Mouse (Mus musculus): ENCODE measurements at regions not wholly inside any gene's neighbourhood (a gene's known extent, or its start where the extent isn't known, plus 50 kb on each side); places are given as distances from the start of the nearest gene placed in this dataset.

- Histone ChIP-seq H3K4me1 (ENCODE audit: control insufficient read depth, insufficient read depth, insufficient read length) (no peaks in the 10 kb centered on the region), H3K36me3 (ENCODE audit: control insufficient read depth, insufficient read depth, low read length) (no peaks in the 10 kb centered on the region), H3K27ac (ENCODE audit: insufficient read depth, low read length) (no peak overlapping the region), H3K27me3 (ENCODE audit: control insufficient read depth, insufficient read depth, low read length) (no peaks in the 10 kb centered on the region), H3K4me3 (ENCODE audit: extremely low read depth, insufficient read depth, insufficient read length) (no peak overlapping the region)
- TF ChIP-seq CTCF (IDR thresholded peaks at IDR 0.05; ENCODE audit: extremely low read depth, insufficient read depth, insufficient read length, insufficient replicate concordance), result no peak
- no peak for TF ChIP-seq POLR2A (IDR thresholded peaks at IDR 0.05; ENCODE audit: low read depth, low read length)
- DNase-seq (ENCODE audit: low read depth in 1 of 2, low spot score in 2 of 2), result no peak
- WGBS, result 80% methylated on average over 5 of the region's 5 CpGs
Observed at GRCm38 (mm10) chr2:79537126-79537875, 80.7 kb upstream of the Cerkl start.

- no peak overlapping the region for H3K27ac ChIP-seq (ENCODE audit: insufficient read depth, low read length)
- 30% methylated on average over 8 of the region's 8 CpGs for WGBS
- H3K36me3 ChIP-seq (ENCODE audit: control insufficient read depth, insufficient read depth, low read length), result no peaks in the 10 kb centered on the region
- DNase-seq (ENCODE audit: low read depth in 1 of 2, low spot score in 2 of 2), result no peak
- H3K4me3 ChIP-seq (ENCODE audit: extremely low read depth, insufficient read depth, insufficient read length), result no peak overlapping the region
- no peaks in the 10 kb centered on the region for H3K27me3 ChIP-seq (ENCODE audit: control insufficient read depth, insufficient read depth, low read length)
- H3K4me1 ChIP-seq (ENCODE audit: control insufficient read depth, insufficient read depth, insufficient read length), result no peaks in the 10 kb centered on the region
- TF ChIP-seq POLR2A (IDR thresholded peaks at IDR 0.05; ENCODE audit: low read depth, low read length), result no peak
- no peak for TF ChIP-seq CTCF (IDR thresholded peaks at IDR 0.05; ENCODE audit: extremely low read depth, insufficient read depth, insufficient read length, insufficient replicate concordance)
Observed at GRCm38 (mm10) chr2:79540384-79540783, 83.8 kb upstream of the Cerkl start.

DNA sequence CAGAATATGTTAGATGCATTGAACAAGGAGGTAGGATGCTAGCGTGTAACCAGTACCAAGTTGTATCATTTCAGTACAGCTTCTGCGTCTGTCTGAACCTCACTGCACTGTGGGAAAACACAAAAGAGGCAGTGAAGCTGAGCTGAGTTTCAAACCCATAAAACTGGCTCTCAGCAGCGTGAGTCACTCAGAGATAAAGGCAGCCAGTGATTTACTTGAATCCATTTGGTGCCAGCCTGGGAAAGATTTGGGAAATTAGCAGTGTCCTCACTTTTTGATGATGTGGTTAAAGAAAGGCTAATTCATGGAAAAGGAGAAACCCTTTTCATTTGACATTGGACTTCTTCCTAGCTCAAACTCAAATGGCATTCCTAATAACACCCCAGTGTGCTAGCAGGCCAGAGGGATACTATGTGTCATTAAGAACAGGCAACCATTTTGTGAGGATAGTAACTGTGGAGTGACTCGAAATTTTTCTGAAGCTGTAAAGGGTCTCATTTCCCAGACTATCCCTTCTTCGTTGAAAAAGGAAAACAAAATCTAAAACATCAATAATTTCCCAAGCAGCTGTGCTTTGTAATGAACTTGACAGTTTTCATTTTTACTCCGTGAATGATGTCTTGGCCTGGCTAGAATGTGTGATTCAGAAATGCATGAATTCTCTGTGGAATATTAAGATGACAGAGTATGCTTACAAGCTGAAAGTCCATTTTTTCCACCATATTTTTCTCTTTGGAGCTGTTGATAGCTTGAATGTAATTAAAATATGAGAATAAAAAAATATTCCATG is 85.8 kb upstream of the Cerkl start:
- H3K36me3 ChIP-seq (ENCODE audit: control insufficient read depth, insufficient read depth, low read length), result no peaks in the 10 kb centered on the region
- TF ChIP-seq CTCF (IDR thresholded peaks at IDR 0.05; ENCODE audit: extremely low read depth, insufficient read depth, insufficient read length, insufficient replicate concordance) (no peak), POLR2A (IDR thresholded peaks at IDR 0.05; ENCODE audit: low read depth, low read length) (no peak)
- no peak for DNase-seq (ENCODE audit: low read depth in 1 of 2, low spot score in 2 of 2)
- H3K4me3 ChIP-seq (ENCODE audit: extremely low read depth, insufficient read depth, insufficient read length), result no peak overlapping the region
- H3K27me3 ChIP-seq (ENCODE audit: control insufficient read depth, insufficient read depth, low read length), result no peaks in the 10 kb centered on the region
- no peak overlapping the region for H3K27ac ChIP-seq (ENCODE audit: insufficient read depth, low read length)
- 85% methylated on average over 6 of the region's 6 CpGs for WGBS
- peaks cover 2% of the 10 kb centered on the region; the same call in 1 of the 2 replicates for H3K4me1 ChIP-seq (ENCODE audit: control insufficient read depth, insufficient read depth, insufficient read length)

GRCm38 (mm10) chr2:79543456-79543855 is 86.9 kb upstream of the Cerkl start:
- TF ChIP-seq CTCF (IDR thresholded peaks at IDR 0.05; ENCODE audit: extremely low read depth, insufficient read depth, insufficient read length, insufficient replicate concordance) (no peak), POLR2A (IDR thresholded peaks at IDR 0.05; ENCODE audit: low read depth, low read length) (no peak)
- H3K27me3 ChIP-seq (ENCODE audit: control insufficient read depth, insufficient read depth, low read length), result no peaks in the 10 kb centered on the region
- WGBS, result 88% methylated on average over 5 of the region's 5 CpGs
- H3K36me3 ChIP-seq (ENCODE audit: control insufficient read depth, insufficient read depth, low read length), result no peaks in the 10 kb centered on the region
- DNase-seq (ENCODE audit: low read depth in 1 of 2, low spot score in 2 of 2), result no peak
- H3K4me3 ChIP-seq (ENCODE audit: extremely low read depth, insufficient read depth, insufficient read length), result no peak overlapping the region
- H3K4me1 ChIP-seq (ENCODE audit: control insufficient read depth, insufficient read depth, insufficient read length), result peaks cover 2% of the 10 kb centered on the region; the same call in 1 of the 2 replicates
- H3K27ac ChIP-seq (ENCODE audit: insufficient read depth, low read length), result no peak overlapping the region

DNA sequence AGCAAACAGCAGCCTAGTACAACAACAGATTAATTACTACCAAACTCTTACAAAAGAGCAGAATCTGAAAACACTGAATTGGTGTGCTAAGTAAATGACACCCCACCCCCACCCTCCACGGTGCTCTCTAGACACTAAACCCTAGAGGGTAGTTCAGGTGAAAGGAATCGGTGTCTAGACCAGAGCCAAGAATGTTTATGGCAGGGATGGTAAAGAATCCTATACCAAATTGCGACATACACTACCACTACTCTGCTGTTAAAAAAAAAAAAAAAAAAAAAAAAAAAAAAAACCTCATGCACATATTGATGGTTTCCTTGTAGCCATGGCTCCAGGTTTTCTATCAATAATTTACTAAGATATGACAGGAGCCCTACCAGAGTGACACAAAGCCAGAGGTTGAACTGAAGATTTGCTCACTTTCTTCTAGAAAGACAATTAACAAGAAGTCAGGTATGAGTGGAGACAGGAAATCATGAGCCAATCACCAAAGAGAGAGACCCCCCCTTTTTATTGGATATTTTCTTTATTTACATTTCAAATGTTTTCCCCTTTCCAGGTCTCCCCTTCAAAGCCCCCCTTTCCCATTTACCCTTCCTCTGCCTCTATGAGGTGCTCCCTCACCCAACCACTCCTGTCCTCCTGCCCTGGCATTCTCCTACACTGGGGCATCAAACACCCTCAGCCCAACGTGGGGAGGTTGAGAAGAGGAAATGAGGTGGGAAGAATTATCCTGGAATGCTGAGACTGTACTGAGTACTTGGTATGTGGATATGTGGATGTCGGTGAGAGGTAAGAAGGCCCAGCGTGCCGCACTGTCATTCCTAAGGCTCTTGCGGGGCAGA is 87.6 kb upstream of the Cerkl start:
- H3K36me3 ChIP-seq (ENCODE audit: control insufficient read depth, insufficient read depth, low read length), result no peaks in the 10 kb centered on the region
- H3K27me3 ChIP-seq (ENCODE audit: control insufficient read depth, insufficient read depth, low read length), result no peaks in the 10 kb centered on the region
- H3K4me1 ChIP-seq (ENCODE audit: control insufficient read depth, insufficient read depth, insufficient read length), result peaks cover 2% of the 10 kb centered on the region; the same call in 1 of the 2 replicates
- H3K27ac ChIP-seq (ENCODE audit: insufficient read depth, low read length), result no peak overlapping the region
- no peak overlapping the region for H3K4me3 ChIP-seq (ENCODE audit: extremely low read depth, insufficient read depth, insufficient read length)
- TF ChIP-seq CTCF (IDR thresholded peaks at IDR 0.05; ENCODE audit: extremely low read depth, insufficient read depth, insufficient read length, insufficient replicate concordance), result no peak
- no peak for TF ChIP-seq POLR2A (IDR thresholded peaks at IDR 0.05; ENCODE audit: low read depth, low read length)
- DNase-seq (ENCODE audit: low read depth in 1 of 2, low spot score in 2 of 2), result no peak
- WGBS, result 88% methylated on average over 8 of the region's 8 CpGs

DNA sequence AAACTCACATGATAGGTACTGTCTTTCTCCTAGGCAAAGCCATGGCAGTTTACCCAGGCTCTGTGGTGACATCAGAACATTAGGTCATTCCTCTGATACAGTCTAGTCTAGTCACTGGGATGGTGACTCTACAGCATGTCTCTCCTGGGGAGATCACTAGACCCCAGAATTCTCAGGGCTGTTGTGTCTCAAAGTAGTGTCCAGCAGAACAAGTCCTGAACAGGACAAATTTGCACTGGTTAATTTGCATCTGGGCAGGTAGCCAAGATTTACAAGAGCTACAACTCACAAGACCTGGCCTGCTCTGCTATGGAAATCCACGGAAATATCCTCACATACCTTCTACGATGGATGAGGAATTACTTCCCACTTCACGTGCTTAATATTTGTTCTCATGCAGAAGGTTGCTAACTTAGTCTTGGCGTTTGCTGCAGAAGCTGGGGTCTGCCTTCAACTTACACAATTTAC is 88.2 kb upstream of the Cerkl start:
- WGBS, result 88% methylated on average over 4 of the region's 4 CpGs
- Histone ChIP-seq H3K36me3 (ENCODE audit: control insufficient read depth, insufficient read depth, low read length) (no peaks in the 10 kb centered on the region), H3K4me1 (ENCODE audit: control insufficient read depth, insufficient read depth, insufficient read length) (peaks cover 2% of the 10 kb centered on the region; the same call in 1 of the 2 replicates), H3K27me3 (ENCODE audit: control insufficient read depth, insufficient read depth, low read length) (no peaks in the 10 kb centered on the region), H3K4me3 (ENCODE audit: extremely low read depth, insufficient read depth, insufficient read length) (no peak overlapping the region), H3K27ac (ENCODE audit: insufficient read depth, low read length) (no peak overlapping the region)
- DNase-seq (ENCODE audit: low read depth in 1 of 2, low spot score in 2 of 2), result no peak
- TF ChIP-seq CTCF (IDR thresholded peaks at IDR 0.05; ENCODE audit: extremely low read depth, insufficient read depth, insufficient read length, insufficient replicate concordance) (no peak), POLR2A (IDR thresholded peaks at IDR 0.05; ENCODE audit: low read depth, low read length) (no peak)

Data from spleen, adult 2 months (tissue).